Mouse (Mus musculus) embryonic facial prominence, embryonic 11.5 days (tissue): ENCODE results near the gene 1700057G04Rik. TPM values are rescaled to one million over a fixed set of nuclear protein-coding genes. Genes with fewer than 3 reads are reported as not detected.
"Not testable (repeated sequence)": the region's sequence is repeated elsewhere in the genome, so short reads cannot be mapped to it uniquely, and the experiment has no call there.

Experiments
- ATAC-seq: fragments of 200-750 bp; cut with Nextera tagmentation; replicated peaks from 2 replicates; pipeline ENCODE4 v1.8.0; 2017; ENCODE audit warnings: low read depth; ENCODE audit not compliant: insufficient number of reproducible peaks, low FRiP score, low TSS enrichment
- DNase-seq: peaks from one replicate; pipeline ENCODE4 v3.0.0-alpha.2; 2015; ENCODE audit warnings: low spot score
- H3K27ac ChIP-seq: fragments of 300-500 bp; sonication (generic); replicated peaks from 2 replicates; pipeline ENCODE4 v1.5.1; 2014; ENCODE audit warnings: mild to moderate bottlenecking, low read depth, low read length, control low read depth
- H3K27me3 ChIP-seq: fragments of 300-500 bp; sonication (generic); 2 replicates; pipeline ENCODE4 v1.6.1; 2014; ENCODE audit warnings: mild to moderate bottlenecking, low read length, moderate library complexity, mixed read lengths; ENCODE audit not compliant: control insufficient read depth, insufficient read depth
- H3K36me3 ChIP-seq: fragments of 300-500 bp; sonication (generic); replicated peaks from 2 replicates; pipeline ENCODE4 v1.6.1; 2014; ENCODE audit warnings: low read depth, mild to moderate bottlenecking, low read length, moderate library complexity, mixed read lengths; ENCODE audit not compliant: control insufficient read depth, insufficient read depth
- H3K4me1 ChIP-seq: fragments of 300-500 bp; sonication (generic); 2 replicates; pipeline ENCODE4 v1.6.1; 2014; ENCODE audit warnings: low read length, mixed read lengths; ENCODE audit not compliant: control insufficient read depth, insufficient read depth
- H3K4me2 ChIP-seq: fragments of 300-500 bp; sonication (generic); 2 replicates; pipeline ENCODE4 v1.6.1; 2014; ENCODE audit warnings: low read depth, mild to moderate bottlenecking, control low read depth, low read length, moderate library complexity
- H3K4me3 ChIP-seq: fragments of 300-500 bp; sonication (generic); 2 replicates; pipeline ENCODE4 v1.5.1; 2014; ENCODE audit warnings: low read depth, low read length, control low read depth
- H3K9ac ChIP-seq: fragments of 300-500 bp; sonication (generic); replicated peaks from 2 replicates; pipeline ENCODE4 v1.6.1; 2014; ENCODE audit warnings: mild to moderate bottlenecking, control low read depth, low read length
- H3K9me3 ChIP-seq: fragments of 300-500 bp; sonication (generic); replicated peaks from 2 replicates; pipeline ENCODE4 v1.6.1; 2016; ENCODE audit warnings: mild to moderate bottlenecking, low read length, inconsistent platforms, mixed read lengths; ENCODE audit not compliant: control insufficient read depth
- WGBS: fragments of 180-500 bp; shearing (Covaris S2); extraction: QIAGEN DNeasy Blood & Tissue Kit; methylation state at CpG from one replicate; pipeline ENCODE4 v1.1.7; 2014; 5-methylcytosine and 5-hydroxymethylcytosine counted together
- polyA plus RNA-seq: library from polyadenylated mRNA; unstranded; fragments of >200 nt; fragmentation: Nextera tagmentation; extraction: Ambion mirVana; gene quantifications from 2 replicates; pipeline ENCODE4 v1.2.1, GENCODE M21; 2014

1700057G04Rik gene
- polyA plus RNA-seq, 1 experiment from 2014 or later, result not detected

DNA sequence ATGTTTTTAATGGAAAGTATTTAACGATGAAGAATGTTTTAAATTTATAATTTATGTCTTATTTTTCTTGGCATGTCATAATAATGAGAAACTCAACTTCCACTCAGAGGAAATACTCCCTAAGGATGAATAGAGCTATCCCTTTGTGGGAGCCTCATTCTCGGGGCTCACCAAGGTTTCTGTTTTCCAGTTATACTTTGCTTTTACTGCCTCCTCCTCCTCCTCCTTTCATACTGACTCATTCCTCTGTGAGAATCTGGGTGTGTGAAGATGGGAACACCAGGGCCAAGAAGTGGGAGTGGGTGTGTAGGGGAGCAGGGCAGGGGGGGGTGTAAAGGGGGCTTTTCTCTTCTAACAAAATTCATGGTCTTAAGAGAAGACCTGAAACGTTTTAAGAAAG lies 16.3 kb upstream of the 1700057G04Rik start:
- Histone ChIP-seq H3K9me3 (no peaks in the 10 kb centered on the region), H3K27me3 (no peaks in the 10 kb centered on the region), H3K9ac (no peak overlapping the region), H3K4me1 (no peaks in the 10 kb centered on the region), H3K27ac (no peak overlapping the region), H3K4me3 (no peak overlapping the region), H3K4me2 (no peak overlapping the region), H3K36me3 (no peaks in the 10 kb centered on the region)
- DNase-seq (no peak), ATAC-seq (no peak)
- 77% methylated on average over 3 of the region's 3 CpGs for WGBS

DNA sequence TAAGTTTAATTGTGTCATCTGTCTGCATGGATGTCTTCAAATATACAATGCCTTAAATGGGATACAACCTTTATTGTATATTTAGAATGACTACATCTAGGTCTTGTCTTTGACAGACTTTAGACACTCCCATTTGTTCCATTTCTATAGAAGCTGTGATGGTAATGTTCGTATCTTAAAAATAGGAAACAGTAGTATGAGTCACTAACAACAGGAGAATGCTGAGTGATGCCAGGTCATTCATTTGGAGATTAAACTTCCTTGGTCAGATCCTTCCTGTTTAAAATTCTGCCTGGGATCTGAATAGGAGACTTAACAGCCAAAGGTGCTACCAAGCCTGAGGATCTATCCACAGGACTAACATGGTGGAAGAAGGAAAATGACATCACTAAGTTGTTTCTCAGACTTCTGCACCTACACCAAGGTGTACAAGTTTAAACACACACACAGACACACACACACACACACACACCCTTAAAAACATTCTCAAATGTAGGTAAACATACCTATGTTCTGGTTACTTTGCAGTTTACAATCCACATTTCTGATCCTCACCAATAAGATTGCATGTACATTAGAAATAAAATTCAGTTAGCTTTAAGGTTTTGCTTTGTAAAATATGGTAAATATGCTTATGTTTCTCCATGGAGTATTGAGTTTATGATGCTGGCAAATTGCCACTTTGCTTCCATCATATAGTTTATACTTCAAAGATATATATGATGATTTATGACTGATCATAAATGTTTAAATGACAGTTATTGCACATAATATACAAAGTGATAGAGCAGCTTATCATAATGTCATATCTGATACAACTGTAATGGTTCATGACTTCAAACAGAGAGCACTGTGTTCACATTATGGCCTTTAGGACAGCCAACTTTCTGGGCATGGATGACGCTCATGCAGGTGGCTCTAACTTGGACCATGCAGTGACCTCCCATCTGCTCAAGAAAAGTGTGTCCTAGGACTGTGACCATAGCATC lies 15.3 kb upstream of the 1700057G04Rik start:
- H3K9me3 ChIP-seq, result no peaks in the 10 kb centered on the region
- ATAC-seq, result no peak
- no peak overlapping the region for H3K4me3 ChIP-seq
- H3K36me3 ChIP-seq, result no peaks in the 10 kb centered on the region
- no peak for DNase-seq
- no peaks in the 10 kb centered on the region for H3K4me1 ChIP-seq
- no peak overlapping the region for H3K27ac ChIP-seq
- WGBS, result 79% methylated on average over 2 of the region's 2 CpGs
- H3K9ac ChIP-seq, result no peak overlapping the region
- no peak overlapping the region for H3K4me2 ChIP-seq
- no peaks in the 10 kb centered on the region for H3K27me3 ChIP-seq

DNA sequence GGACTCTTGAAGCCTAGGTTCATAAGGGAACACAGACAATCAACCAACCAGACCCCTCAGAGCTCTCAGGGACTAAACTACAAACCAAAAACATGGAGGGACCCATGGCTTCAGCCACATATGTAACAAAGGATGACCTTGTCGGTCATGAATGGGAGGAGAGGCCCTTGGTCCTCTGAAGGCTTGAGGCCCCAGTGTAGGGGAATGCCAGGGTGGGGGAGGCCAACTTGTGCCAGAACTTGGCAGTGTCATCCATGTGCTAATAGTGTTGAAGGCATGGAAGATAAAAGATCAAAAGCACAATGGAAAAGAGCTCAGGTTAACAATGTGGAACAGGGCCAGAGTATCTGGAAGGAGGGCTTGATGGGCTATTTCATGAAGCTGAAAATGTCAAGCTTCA lies 10.9 kb upstream of the 1700057G04Rik start:
- Histone ChIP-seq H3K4me3 (no peak overlapping the region), H3K4me2 (no peak overlapping the region), H3K36me3 (no peaks in the 10 kb centered on the region), H3K9me3 (no peaks in the 10 kb centered on the region), H3K9ac (no peak overlapping the region), H3K27ac (no peak overlapping the region), H3K27me3 (no peaks in the 10 kb centered on the region), H3K4me1 (no peaks in the 10 kb centered on the region)
- ATAC-seq, result no peak
- WGBS, result 83% methylated on average over 1 of the region's 1 CpGs
- DNase-seq, result no peak

DNA sequence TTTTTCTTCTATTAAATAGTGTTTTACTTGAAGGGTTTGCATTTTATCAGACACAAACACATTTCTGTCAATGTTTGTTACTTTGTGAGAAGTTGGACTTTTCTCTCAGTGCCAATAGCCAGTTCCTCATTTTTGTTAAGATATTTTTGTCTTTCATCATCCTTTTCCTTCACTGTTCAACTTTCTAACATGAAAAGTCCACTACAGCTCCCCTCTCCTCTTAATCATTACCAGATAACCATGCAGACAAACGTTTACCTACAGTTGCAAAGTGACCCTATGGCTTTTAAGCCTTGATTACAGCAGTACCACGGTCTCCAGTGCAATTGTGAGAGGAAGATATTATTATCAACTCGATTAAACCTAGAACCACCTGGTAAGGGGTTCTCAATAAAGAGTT lies 8.0 kb upstream of the 1700057G04Rik start:
- Histone ChIP-seq H3K4me1 (no peaks in the 10 kb centered on the region), H3K9me3 (no peaks in the 10 kb centered on the region), H3K9ac (no peak overlapping the region), H3K4me2 (no peak overlapping the region), H3K36me3 (no peaks in the 10 kb centered on the region), H3K27me3 (no peaks in the 10 kb centered on the region), H3K4me3 (no peak overlapping the region), H3K27ac (no peak overlapping the region)
- 38% methylated on average over 3 of the region's 3 CpGs for WGBS
- ATAC-seq (no peak), DNase-seq (no peak)

DNA sequence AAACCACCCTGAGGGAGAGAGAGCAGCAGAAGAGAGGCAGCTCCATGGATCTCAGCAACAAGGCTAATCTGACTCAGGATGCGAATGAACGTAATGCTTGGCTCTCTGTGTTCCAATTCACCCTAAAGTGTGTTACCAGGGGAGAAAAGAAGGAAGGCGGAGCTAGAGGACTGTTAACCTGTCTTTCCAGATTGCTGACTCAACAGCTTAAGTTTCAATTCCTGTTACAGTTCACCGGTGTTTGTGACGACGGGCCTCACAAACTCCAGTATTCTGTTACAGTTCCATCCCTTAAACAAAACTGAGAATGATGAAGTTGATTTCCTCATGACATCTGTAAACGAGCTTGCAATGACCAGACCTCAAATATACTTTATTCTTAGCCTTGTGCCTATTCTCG lies 4.1 kb upstream of the 1700057G04Rik start:
- Histone ChIP-seq H3K4me1 (no peaks in the 10 kb centered on the region), H3K4me2 (no peak overlapping the region), H3K27me3 (no peaks in the 10 kb centered on the region), H3K27ac (no peak overlapping the region), H3K36me3 (no peaks in the 10 kb centered on the region), H3K4me3 (no peak overlapping the region), H3K9ac (no peak overlapping the region), H3K9me3 (no peaks in the 10 kb centered on the region)
- no peak for ATAC-seq
- WGBS, result 68% methylated on average over 8 of the region's 8 CpGs
- DNase-seq, result no peak

DNA sequence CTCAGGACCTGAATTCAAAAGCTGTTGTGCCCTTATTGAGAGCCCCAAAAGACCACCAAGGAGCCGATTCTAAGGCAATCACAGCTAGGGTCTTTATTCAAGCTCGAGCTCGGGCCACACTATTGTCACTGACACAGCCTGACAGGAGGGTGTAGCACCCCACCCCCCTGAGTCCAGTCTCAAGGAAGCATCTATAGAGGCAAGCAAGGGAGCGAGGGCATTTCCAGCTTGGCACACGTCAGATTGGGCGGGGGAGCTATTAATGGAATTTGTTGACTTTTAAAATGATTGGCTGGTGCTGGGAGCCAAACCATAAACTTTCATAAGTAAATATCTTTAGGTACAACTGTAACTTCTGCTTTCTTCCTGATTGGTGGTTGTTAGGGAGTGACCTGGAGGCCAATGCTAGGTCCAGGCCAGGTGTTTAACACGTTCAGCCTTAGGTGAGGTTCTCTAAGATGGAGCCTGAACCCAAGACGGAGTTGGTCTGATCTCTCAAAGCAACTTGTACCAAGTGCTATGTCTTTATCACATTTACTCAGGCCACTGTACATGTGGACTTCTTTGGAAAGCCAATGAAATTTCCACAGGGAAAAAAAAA lies 3.5 kb upstream of the 1700057G04Rik start:
- ATAC-seq, result no peak
- no peaks in the 10 kb centered on the region for H3K4me1 ChIP-seq
- H3K9ac ChIP-seq, result no peak overlapping the region
- no peaks in the 10 kb centered on the region for H3K9me3 ChIP-seq
- no peak overlapping the region for H3K4me3 ChIP-seq
- WGBS, result 75% methylated on average over 8 of the region's 8 CpGs
- no peaks in the 10 kb centered on the region for H3K27me3 ChIP-seq
- H3K36me3 ChIP-seq, result no peaks in the 10 kb centered on the region
- no peak overlapping the region for H3K4me2 ChIP-seq
- no peak for DNase-seq
- no peak overlapping the region for H3K27ac ChIP-seq

DNA sequence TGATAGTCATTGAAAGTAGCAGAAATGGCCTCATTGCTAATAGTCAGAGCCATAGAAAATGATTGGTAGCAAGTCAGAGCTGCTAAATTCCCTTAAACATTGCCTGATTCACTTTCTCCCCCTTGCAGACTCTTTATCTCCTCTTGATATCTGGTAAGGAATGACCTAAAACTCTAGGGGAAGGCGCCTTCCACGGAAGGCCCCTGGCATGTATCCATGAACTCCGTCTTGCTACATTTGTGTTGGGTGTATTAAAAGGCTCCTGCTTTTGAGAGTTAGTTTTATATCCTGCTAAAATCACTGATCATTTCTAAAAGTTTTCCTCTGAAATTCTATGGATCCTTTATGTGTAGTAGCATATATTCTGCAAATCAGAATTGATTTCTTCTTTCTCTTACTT lies 7.6 kb downstream of the 1700057G04Rik start:
- Histone ChIP-seq H3K9me3 (no peaks in the 10 kb centered on the region), H3K27me3 (no peaks in the 10 kb centered on the region), H3K9ac (no peak overlapping the region), H3K4me3 (no peak overlapping the region), H3K4me1 (no peaks in the 10 kb centered on the region), H3K27ac (no peak overlapping the region), H3K4me2 (no peak overlapping the region), H3K36me3 (no peaks in the 10 kb centered on the region)
- ATAC-seq, result no peak
- no peak for DNase-seq
- whole genome bisulfite sequencing, result 83% methylated on average over 3 of the region's 3 CpGs

DNA sequence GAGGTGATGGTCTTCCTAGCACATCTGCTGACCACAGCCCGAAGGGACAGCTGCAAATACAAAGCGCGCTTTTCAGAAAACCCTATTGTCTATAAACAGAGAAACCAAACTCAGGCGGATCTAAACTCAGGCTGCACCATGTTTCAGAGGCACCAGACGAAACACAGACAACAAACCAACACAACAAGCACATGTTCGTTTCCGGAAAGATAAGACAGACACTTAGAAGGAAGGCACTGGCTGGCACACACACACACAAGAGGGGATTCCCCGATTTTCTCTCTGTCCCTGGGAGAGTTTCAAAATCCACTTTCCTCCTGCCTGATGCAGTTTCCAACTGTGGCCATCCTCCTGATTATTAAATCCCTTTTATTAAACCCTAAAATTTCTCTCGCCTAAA lies 16.8 kb downstream of the 1700057G04Rik start:
- not testable (repeated sequence) for H3K9me3 ChIP-seq, H3K27ac ChIP-seq, H3K9ac ChIP-seq, H3K4me2 ChIP-seq, H3K27me3 ChIP-seq, ATAC-seq, H3K36me3 ChIP-seq, H3K4me3 ChIP-seq, DNase-seq, H3K4me1 ChIP-seq
- 55% methylated on average over 9 of the region's 9 CpGs for WGBS
